Mouse (Mus musculus): ENCODE data around the gene Jmy. TPM values are rescaled to one million over a fixed set of nuclear protein-coding genes. Genes with fewer than 3 reads are reported as not detected.

Gene Jmy
- total and polyA plus RNA-seq, 2 experiments from 2014 or later: 9.4 to 39.4 TPM

DNA sequence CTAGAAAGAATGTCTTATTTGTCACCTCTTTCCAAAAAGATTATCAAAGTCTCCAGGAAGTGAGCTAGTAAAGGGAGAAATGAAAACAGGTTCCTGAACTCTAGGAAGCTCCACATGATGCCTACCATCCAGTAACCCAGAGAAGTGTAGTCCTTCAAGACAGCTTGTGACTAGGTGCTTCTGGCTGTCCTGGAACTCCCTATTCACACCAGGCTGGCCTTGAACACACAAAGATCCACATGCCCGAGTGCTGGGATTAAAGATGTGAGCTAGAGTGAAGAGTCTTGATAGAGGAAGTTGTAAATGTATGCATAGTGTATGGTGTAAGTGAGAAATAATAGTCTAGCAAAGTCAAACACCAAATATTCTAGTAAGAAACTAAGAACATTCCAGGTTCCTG is 2.6 kb downstream of the Jmy start:
- H3K27ac ChIP-seq: no peak overlapping the region
- H3K4me3 ChIP-seq (ENCODE audit: low read length): peak overlapping the region; percentile 98
- H3K9me3 ChIP-seq (ENCODE audit: low read length): no peaks in the 10 kb centered on the region
- no peak for TF ChIP-seq CTCF (IDR thresholded peaks at IDR 0.05; ENCODE audit: low read depth)
- H3K36me3 ChIP-seq (ENCODE audit: insufficient read depth, low read length): no peaks in the 10 kb centered on the region
- H3K4me2 ChIP-seq (ENCODE audit: low read depth, low read length): peak overlapping the region; percentile 78
- no peak overlapping the region for H3K9ac ChIP-seq (replicated peaks; ENCODE audit: low read length)
- no peaks in the 10 kb centered on the region for H3K27me3 ChIP-seq (ENCODE audit: insufficient read depth, low read length)
- no peak for DNase-seq (ENCODE audit: low spot score)
- H3K4me1 ChIP-seq (ENCODE audit: insufficient read depth, low read length): peaks cover 18% of the 10 kb centered on the region
- WGBS: 17% methylated on average over 1 of the region's 1 CpGs
- ATAC-seq: no peak

DNA sequence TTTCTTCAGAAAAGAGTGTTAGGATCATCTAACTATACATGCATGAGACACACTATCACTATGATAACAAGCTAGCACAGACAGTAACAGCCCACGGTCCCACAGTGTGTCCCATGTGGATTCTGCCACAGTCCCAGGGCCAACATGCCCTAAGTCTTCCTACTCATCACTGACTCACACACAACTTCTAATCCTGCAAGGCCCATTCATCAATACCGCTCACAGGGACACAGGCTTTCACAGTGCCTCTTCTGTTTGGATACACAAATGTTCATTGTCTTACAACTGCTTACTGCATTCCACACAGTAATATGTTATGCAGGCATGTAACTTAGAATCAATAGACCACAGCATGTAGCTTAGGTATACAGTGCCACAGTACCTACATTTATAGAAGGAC is 11.1 kb downstream of the Jmy start:
- ATAC-seq (no peak), DNase-seq (ENCODE audit: low spot score) (no peak)
- 65% methylated on average over 2 of the region's 2 CpGs for WGBS
- H3K4me1 ChIP-seq (ENCODE audit: insufficient read depth, low read length): no peaks in the 10 kb centered on the region
- no peaks in the 10 kb centered on the region for H3K27me3 ChIP-seq (ENCODE audit: insufficient read depth, low read length)
- no peaks in the 10 kb centered on the region for H3K9me3 ChIP-seq (ENCODE audit: low read length)
- no peak overlapping the region for H3K9ac ChIP-seq (replicated peaks; ENCODE audit: low read length)
- no peak overlapping the region for H3K27ac ChIP-seq
- no peaks in the 10 kb centered on the region for H3K36me3 ChIP-seq (ENCODE audit: insufficient read depth, low read length)
- no peak overlapping the region for H3K4me2 ChIP-seq (ENCODE audit: low read depth, low read length)
- TF ChIP-seq CTCF (IDR thresholded peaks at IDR 0.05; ENCODE audit: low read depth): no peak
- no peak overlapping the region for H3K4me3 ChIP-seq (ENCODE audit: low read length)

DNA sequence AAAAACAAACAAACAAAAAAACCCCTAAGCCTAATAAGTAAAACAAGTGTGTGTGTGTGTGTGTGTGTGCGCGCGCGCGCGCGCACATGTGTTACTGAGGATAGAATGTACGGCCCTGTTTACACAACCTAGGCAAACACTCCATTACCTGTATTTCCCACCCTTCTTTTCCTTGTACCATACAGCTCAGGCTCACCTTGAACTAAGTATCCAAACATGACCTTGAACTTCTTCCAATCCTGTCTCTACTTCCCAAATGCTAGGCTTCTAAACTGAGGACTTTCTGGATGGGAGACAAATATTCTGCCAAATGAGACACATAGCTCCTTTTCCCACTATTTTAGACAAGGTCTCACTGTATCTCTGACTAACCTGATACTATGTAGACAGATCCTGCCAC is 11.9 kb downstream of the Jmy start:
- no peak overlapping the region for H3K9ac ChIP-seq (replicated peaks; ENCODE audit: low read length)
- no peaks in the 10 kb centered on the region for H3K9me3 ChIP-seq (ENCODE audit: low read length)
- H3K27me3 ChIP-seq (ENCODE audit: insufficient read depth, low read length): no peaks in the 10 kb centered on the region
- no peaks in the 10 kb centered on the region for H3K4me1 ChIP-seq (ENCODE audit: insufficient read depth, low read length)
- DNase-seq (ENCODE audit: low spot score) (no peak), ATAC-seq (no peak)
- no peak for TF ChIP-seq CTCF (IDR thresholded peaks at IDR 0.05; ENCODE audit: low read depth)
- 98% methylated on average over 8 of the region's 8 CpGs for WGBS
- no peak overlapping the region for H3K4me2 ChIP-seq (ENCODE audit: low read depth, low read length)
- H3K4me3 ChIP-seq (ENCODE audit: low read length): no peak overlapping the region
- no peak overlapping the region for H3K27ac ChIP-seq
- H3K36me3 ChIP-seq (ENCODE audit: insufficient read depth, low read length): no peaks in the 10 kb centered on the region

DNA sequence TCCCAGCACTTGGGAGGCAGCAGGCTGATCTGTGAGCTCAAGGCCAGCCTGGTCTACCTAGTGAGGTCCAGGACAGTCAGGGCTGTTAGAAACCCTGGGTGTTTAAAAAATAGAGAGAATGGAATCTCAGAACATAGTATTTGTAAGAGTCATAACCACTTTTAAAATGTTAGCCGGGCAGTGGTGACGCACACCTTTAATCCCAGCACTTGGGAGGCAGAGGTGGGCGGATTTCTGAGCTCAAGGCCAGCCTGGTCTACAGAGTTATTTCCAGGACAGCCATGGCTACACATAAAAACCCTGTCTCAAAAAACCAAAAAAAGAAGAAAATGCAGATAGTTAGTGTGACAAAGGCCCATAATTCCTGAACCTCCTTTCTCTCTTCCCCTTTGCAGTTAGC is 15.3 kb downstream of the Jmy start:
- 100% methylated on average over 3 of the region's 3 CpGs for WGBS
- Histone ChIP-seq H3K4me1 (ENCODE audit: insufficient read depth, low read length) (no peaks in the 10 kb centered on the region), H3K27ac (no peak overlapping the region), H3K27me3 (ENCODE audit: insufficient read depth, low read length) (no peaks in the 10 kb centered on the region), H3K4me3 (ENCODE audit: low read length) (no peak overlapping the region), H3K4me2 (ENCODE audit: low read depth, low read length) (no peak overlapping the region), H3K36me3 (ENCODE audit: insufficient read depth, low read length) (no peaks in the 10 kb centered on the region), H3K9me3 (ENCODE audit: low read length) (no peaks in the 10 kb centered on the region), H3K9ac (replicated peaks; ENCODE audit: low read length) (no peak overlapping the region)
- no peak for TF ChIP-seq CTCF (IDR thresholded peaks at IDR 0.05; ENCODE audit: low read depth)
- DNase-seq (ENCODE audit: low spot score): no peak
- ATAC-seq: no peak

DNA sequence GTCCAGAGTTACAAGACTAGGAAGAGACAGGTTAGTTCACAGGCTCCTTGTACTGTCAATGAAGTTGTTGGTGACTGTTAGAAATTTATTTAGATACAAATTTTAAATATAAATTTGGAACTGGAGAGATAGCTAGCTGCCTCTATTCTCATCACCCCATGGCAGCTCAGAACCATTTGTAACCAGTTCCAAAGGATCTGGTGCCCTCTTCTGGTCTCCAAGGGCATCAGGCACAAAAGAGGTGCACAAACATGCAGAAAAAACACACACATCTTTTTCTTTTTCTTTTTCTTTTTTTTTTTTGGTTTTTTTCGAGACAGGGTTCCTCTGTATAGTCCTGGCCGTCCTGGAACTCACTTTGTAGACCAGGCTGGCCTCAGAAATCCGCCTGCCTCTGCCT is 18.5 kb downstream of the Jmy start:
- H3K4me3 ChIP-seq (ENCODE audit: low read length): no peak overlapping the region
- TF ChIP-seq CTCF (IDR thresholded peaks at IDR 0.05; ENCODE audit: low read depth): peak; percentile 7; the same call in 1 of the 2 replicates
- 95% methylated on average over 3 of the region's 3 CpGs for WGBS

DNA sequence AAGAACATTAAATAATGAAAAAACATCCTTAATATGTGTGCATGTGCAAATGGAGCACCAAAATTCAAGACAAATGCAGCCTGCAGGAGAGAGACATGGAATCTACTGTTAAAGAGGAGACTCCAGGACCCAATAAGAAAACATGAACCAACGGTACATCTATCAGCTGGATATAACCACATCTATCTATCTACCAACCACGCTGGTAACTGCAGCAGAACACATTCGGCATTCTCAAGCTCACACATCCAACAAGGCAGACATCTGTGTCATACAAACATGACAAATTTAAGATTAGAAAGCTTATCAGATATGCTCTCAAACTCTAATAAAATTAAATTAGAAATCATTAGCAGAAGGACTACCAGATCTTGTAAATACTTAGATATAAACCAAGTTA is 21.3 kb downstream of the Jmy start:
- Histone ChIP-seq H3K4me3 (ENCODE audit: low read length) (no peak overlapping the region), H3K9me3 (ENCODE audit: low read length) (no peaks in the 10 kb centered on the region), H3K36me3 (ENCODE audit: insufficient read depth, low read length) (no peaks in the 10 kb centered on the region), H3K4me1 (ENCODE audit: insufficient read depth, low read length) (no peaks in the 10 kb centered on the region), H3K27me3 (ENCODE audit: insufficient read depth, low read length) (no peaks in the 10 kb centered on the region), H3K9ac (replicated peaks; ENCODE audit: low read length) (no peak overlapping the region), H3K27ac (no peak overlapping the region), H3K4me2 (ENCODE audit: low read depth, low read length) (no peak overlapping the region)
- TF ChIP-seq CTCF (IDR thresholded peaks at IDR 0.05; ENCODE audit: low read depth): no peak
- no peak for DNase-seq (ENCODE audit: low spot score)
- ATAC-seq: no peak
- WGBS: 92% methylated on average over 3 of the region's 3 CpGs

More for the DNA sequence above, 18.5 kb downstream of the Jmy start:
- H3K9me3 ChIP-seq (ENCODE audit: low read length): no peaks in the 10 kb centered on the region
- ATAC-seq (no peak), DNase-seq (ENCODE audit: low spot score) (no peak)
- no peaks in the 10 kb centered on the region for H3K36me3 ChIP-seq (ENCODE audit: insufficient read depth, low read length)
- no peak overlapping the region for H3K27ac ChIP-seq
- H3K4me1 ChIP-seq (ENCODE audit: insufficient read depth, low read length): no peaks in the 10 kb centered on the region
- no peak overlapping the region for H3K9ac ChIP-seq (replicated peaks; ENCODE audit: low read length)
- no peaks in the 10 kb centered on the region for H3K27me3 ChIP-seq (ENCODE audit: insufficient read depth, low read length)
- H3K4me2 ChIP-seq (ENCODE audit: low read depth, low read length): no peak overlapping the region

DNA sequence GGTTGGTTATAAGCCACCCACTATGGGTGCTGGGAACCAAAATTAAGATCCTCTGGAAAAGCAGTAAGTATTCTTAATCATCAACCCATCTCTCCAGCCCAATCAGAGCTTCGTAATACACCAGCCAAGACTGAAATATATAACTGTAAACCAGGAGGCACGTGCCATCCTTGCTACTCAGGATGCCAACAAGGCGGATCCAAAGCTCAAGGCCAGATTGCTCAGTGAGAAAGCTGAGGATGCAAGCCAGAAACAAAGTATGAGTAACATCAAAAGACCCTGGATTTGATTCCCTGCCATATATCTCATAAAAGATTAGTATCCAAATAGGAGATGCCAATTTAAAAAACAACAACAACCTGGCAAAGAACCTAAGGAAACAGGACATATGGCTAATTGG is 31.3 kb downstream of the Jmy start:
- no peak for ATAC-seq
- Histone ChIP-seq H3K27ac (no peak overlapping the region), H3K27me3 (ENCODE audit: insufficient read depth, low read length) (no peaks in the 10 kb centered on the region), H3K4me1 (ENCODE audit: insufficient read depth, low read length) (no peaks in the 10 kb centered on the region), H3K36me3 (ENCODE audit: insufficient read depth, low read length) (peaks cover 3% of the 10 kb centered on the region; the same call in 1 of the 2 replicates), H3K4me2 (ENCODE audit: low read depth, low read length) (no peak overlapping the region), H3K9ac (replicated peaks; ENCODE audit: low read length) (no peak overlapping the region), H3K4me3 (ENCODE audit: low read length) (no peak overlapping the region), H3K9me3 (ENCODE audit: low read length) (no peaks in the 10 kb centered on the region)
- DNase-seq (ENCODE audit: low spot score): no peak
- WGBS: 90% methylated on average over 3 of the region's 3 CpGs
- no peak for TF ChIP-seq CTCF (IDR thresholded peaks at IDR 0.05; ENCODE audit: low read depth)

Data from hindbrain, postnatal 0 days (tissue).